Mouse (Mus musculus): ENCODE measurements at regions not wholly inside any gene's neighbourhood (a gene's known extent, or its start where the extent isn't known, plus 50 kb on each side); places are given as distances from the start of the nearest gene placed in this dataset.
A peak's percentile ranks its signal among the peaks of the same experiment; 100 is the strongest.

DNA sequence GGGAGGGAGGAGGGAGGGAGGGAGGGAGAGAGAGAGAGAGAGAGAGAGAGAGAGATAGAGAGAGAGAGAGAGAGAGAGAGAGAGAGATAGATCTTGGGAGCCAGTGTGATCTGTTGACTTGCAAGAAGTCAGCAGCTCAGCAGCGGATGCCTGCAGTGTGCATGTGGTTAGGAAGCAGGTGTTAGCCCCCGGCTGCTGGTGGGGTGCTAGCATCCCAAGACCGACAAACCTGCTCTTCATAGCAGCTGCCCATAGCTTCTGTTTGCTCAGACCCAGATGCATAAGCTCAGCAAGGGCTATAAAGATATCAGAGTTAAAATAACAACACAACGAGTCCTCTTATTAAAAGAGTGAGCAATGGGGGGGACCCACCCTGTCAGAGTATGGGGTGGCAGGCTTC lies 88.7 kb upstream of the Hdac4 start:
- DNase-seq (ENCODE audit: low spot score in 2 of 2), result no peak

DNA sequence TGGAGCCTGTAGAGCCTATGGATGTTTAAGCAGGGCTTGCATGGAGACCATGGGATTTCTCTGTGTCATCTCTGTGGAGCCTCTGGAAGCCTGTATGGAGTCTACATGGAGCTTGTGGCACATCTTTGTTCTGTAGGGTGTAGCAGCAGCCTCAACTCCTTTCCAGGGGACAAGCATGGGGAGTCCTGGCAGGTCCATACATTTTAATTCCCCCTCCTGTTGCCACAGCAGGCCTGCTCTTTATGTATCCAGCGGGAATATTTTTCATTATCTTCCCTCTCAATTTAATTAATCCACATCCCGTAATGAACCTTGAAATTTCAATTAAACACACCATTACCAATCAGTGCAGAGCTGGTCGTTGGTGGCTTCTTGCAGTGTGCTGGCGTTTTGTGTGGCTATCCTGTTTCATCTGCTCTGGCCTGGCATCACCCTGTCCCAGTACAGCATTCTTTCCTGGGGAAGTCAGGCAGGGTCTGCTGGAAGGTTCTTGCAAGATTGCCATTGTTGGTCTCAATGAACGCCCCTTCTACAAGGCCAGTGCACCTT lies 81.8 kb upstream of the Hdac4 start:
- no peak for DNase-seq (ENCODE audit: low spot score in 2 of 2)

DNA sequence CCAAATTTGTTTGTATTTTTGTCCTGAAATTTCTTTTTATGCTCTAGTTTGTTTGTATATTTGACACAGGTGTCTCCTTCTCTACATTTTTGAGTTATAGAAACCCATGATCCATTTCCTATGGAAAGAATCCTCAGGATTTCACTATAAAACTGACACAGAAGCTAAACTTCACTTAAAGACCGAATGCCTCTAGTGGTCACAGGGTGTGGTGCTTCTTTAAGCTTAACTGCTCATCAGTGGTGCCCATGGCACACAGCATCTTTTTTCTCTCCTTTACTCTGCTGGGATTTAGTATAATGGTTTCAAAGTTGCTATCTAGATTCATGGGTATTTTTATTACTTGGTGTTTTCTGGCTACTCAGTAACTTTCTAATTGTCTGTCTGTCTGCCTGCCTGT lies 79.9 kb upstream of the Hdac4 start:
- DNase-seq (ENCODE audit: low spot score in 2 of 2), result no peak

DNA sequence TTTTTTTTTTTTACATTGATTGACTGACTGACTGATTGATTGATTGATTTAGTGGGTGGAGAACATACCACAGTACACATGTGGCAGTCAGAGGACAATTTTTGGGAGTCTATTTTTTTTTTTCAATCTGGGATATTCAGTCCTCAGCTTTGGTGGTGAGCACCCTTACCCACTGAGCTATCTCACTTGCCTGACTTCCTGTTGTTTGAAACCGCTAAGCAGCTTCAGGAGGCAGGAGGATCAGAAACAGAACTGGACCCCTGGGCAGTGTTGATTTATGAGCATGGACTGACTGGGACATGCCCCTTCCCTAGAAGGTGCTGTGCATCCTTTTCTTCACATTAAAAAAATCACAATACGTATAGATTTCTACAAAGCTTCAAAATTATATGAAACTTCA lies 78.3 kb upstream of the Hdac4 start:
- DNase-seq (ENCODE audit: low spot score in 2 of 2), result no peak

DNA sequence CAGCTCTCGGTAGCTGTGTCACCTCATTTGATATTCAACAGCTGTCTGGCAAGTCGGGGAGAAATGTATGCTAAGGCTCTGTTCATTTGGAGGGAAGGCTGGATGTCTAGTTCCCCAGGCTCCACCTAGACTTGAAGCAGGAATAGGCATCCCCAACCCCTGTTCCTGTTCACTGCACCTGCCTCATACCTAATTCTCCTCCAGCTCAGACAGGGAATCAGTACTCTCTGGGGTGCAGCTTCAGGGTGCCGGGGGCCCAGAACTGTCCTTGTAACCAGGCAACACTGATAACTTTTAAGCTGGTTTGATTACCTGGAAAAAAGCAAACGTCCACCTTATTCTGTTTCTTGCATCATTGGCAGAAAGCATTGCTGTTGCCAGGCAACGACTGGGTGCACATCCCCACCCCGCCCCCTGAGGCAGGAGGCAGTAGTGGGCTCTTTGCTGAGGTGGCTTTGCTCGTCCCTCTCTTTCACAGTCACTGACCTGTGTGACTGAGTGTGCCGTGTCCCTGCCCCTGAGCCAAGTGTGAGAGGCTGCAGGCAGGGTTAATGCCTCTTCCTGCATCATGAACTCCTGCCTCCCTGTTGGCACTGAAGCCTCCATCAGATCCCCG lies 76.3 kb upstream of the Hdac4 start:
- DNase-seq (ENCODE audit: low spot score in 2 of 2), result no peak

DNA sequence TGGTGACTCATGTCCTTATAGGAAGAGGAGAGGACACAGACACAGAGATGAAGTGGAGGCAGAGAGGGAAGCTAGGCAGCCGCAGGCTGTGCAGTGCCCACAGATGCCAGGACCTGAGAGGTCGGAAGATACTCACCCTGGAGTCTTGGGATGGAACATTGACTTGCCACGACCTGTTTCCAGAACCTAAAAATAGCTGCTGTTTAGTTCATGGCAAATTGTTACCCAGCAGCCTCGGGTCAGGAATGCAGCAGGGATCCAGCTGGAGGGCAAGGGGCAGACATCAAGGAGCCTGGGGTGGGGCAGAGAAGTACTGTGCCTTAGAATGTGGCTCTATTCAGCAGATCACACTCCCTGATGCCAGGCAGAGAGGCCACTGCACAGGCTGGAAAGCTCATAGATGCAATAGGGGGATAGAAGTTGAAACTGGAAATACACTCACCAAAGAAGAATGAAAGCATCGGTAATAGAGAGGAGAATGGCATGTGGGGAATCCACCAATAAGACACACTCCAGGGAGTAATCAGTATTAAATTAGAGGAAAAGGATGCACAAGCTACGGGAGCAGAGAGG lies 75.1 kb upstream of the Hdac4 start:
- no peak for DNase-seq (ENCODE audit: low spot score in 2 of 2)

DNA sequence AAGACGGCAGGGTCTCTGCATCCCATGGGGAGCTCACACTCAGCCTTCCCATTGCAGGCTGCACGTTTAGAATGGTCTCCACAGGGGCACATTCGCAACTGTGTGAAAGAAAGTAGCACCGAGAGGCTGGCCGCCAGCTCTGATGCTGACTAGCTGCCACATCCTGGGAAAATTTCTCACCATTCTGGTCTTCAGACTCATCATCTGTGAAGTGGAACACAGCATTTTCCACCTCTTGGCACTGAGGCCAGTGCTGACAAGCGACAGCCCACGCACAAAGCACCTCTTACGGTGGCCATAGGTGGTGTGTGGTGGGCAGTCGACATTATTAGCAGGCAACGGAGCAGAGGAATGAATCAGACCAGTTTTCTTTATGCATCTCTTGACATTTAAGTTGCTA lies 74.0 kb upstream of the Hdac4 start:
- DNase-seq (ENCODE audit: low spot score in 2 of 2), result peak in 1 of 2 experiments; percentile 58

DNA sequence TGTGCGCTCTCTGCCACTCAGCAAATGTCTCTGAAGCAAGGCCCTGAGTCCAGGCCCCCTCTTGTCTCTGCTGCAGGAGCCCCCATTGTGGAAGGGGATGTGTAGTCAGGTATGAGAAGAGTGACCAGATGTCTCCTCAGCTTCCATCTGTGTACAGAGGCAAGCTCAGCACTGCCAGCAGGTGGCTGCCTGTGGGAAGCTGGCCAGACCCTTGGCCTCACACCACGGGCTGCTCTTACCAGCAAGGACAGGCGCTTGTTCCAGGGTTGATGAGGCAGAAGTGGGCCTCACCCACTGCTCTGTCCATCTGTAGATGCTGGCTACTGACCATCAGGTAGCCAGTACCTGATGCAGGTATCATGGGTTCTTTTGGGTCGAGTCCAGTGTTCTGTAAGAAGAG lies 69.4 kb upstream of the Hdac4 start:
- no peak for DNase-seq (ENCODE audit: low spot score in 2 of 2)

DNA sequence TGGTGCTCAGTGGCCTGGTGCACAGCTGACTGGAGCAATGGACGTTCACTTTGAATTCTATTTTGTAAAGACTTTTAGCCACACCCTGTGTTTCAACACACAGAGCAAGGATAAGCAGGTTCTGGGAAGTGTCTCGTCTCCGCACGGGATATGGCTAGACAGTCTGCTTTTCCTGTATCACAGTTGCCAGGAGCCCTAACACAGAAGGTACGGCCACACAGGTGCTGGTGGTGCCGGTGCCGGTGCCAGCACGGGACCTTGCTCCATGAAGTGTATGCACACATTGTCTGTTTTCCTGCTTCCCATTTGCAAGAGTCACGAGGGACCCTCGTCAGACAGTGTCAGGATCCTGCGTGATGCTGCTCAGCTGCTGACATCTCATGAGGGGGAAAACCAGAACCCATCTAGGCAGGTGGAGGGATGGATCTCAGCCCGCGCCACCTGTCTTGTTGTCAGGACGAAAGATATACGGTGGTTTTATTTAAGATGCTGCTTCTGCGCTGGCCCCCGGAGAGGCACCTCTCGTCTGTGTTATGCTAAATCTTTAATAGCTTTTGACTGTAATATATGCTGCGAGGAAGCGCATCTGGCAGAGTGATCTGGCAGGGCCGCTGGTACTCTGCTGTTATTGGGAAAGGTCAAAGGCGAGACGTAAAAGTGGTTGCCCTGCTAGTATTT lies 64.4 kb upstream of the Hdac4 start:
- no peak for DNase-seq (ENCODE audit: low spot score in 2 of 2)

DNA sequence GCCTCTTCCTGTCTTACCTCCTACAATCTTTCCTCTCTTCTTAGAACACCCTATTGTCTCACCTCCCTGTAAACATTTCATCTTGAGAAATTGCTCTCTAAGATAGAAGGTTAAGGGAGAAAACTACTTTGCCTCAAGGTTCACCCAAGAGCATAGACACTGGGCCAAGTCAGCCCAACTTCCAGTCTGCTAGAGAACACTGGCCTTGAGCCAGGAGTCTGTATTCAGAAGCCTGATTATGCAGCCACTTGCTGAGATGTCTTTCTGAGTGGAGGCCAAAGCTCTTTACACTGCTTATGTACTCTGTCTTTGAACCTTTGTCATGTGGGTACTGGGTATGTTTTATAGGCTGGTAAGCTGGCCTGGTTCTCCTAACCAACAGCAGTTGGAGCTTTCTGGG lies 62.5 kb upstream of the Hdac4 start:
- DNase-seq (ENCODE audit: low spot score in 2 of 2), result no peak

DNA sequence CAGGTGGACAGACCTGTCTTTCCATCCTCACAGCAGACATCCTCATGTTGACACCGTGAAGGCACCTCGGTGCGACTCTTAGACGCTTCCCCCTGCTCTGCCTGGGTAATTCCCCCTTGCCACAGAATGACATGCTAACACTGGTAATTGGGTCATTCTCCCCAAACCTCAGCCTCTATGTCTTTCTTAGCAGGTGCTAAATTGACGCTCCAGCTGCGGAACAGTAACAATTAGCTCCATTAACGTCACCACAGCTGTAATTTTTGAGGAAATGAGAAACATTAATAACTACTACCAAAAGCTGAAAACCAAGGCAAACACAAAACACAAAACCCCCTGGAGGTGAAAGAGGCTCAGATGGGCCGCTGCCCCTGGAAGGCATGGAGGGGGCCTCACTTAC lies 57.6 kb upstream of the Hdac4 start:
- no peak for DNase-seq (ENCODE audit: low spot score in 2 of 2)

DNA sequence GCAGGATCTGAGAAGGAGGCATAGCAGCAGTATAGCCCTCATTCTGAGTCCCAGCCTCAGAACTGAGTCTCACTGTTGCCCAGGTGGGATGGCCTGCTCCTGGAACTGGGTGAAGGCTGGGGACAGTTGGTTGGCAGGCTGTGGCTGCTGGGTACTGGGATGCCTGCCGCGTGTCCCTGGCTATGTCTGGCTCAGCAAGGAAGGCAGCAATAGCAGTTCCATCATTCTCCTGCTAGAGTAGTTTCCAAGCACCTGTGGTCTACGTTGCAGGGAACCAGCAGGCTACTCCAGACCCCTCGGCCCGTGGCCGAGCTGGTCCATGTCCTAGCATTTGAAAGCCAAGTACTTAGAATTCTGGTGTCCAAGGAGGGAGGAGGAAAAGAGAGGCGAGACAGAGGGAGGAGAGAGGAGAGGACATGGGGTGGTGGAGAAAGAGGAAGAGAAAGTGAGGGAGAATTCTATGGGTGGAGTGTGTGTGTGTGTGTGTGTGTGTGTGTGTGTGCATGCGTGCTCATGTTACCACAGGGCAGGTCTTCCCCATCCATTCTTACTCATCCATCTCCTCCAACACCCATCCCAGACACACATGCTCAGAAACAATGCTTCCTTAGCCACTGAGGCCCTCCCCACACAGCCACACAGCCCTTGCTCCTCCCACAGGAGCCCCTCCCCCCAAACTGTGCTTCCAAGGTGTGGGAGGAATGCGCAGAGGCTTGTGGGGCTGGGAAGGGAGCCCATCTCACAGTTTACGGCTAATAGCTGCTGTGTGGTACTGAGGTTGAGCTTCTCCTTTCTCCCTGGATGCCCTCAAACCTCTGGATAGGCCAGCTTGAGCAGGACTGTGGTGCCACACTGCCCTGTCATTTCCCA lies 55.3 kb upstream of the Hdac4 start:
- DNase-seq (ENCODE audit: low spot score in 2 of 2), result no peak

Data from left cerebral cortex, adult 9 months (tissue).